Mouse (Mus musculus): Measurements from ENCODE around the gene 4930407I10Rik. TPM values are rescaled to one million over a fixed set of nuclear protein-coding genes. Genes with fewer than 3 reads are reported as not detected.

Gene 4930407I10Rik
- polyA plus RNA-seq, 1 experiment, result not detected

- Histone ChIP-seq H3K4me3 (ENCODE audit: insufficient read depth, low read length) (peak within 1 kb of the TSS; percentile 99), H3K4me1 (ENCODE audit: control insufficient read depth, insufficient read depth, low read length) (peaks cover 4% of the 10 kb centered on the region; the same call in 1 of the 2 replicates), H3K27ac (ENCODE audit: insufficient read depth, low read length) (0 out of 2 replicates have a peak within 1 kb of the TSS, but pooled peaks have one; percentile 41)
- TF ChIP-seq CTCF (IDR thresholded peaks at IDR 0.05; ENCODE audit: borderline replicate concordance, insufficient read depth, low read length) (no peak), POLR2A (IDR thresholded peaks at IDR 0.05; ENCODE audit: low read depth, low read length) (peak; percentile 85)
Measured at GRCm38 (mm10) chr15:82047080-82047883, 11.7 kb upstream of the 4930407I10Rik start, which contains the start of gene Snu13. TSS of gene Snu13 (minus strand) at chr15:82047598.

GRCm38 (mm10) chr15:82052544-82052943 lies 6.4 kb upstream of the 4930407I10Rik start:
- TF ChIP-seq CTCF (IDR thresholded peaks at IDR 0.05; ENCODE audit: borderline replicate concordance, insufficient read depth, low read length) (no peak), POLR2A (IDR thresholded peaks at IDR 0.05; ENCODE audit: low read depth, low read length) (no peak)
- H3K27ac ChIP-seq (ENCODE audit: insufficient read depth, low read length), result no peak overlapping the region
- no peak overlapping the region for H3K4me3 ChIP-seq (ENCODE audit: insufficient read depth, low read length)
- H3K4me1 ChIP-seq (ENCODE audit: control insufficient read depth, insufficient read depth, low read length), result no peaks in the 10 kb centered on the region

- TF ChIP-seq CTCF (IDR thresholded peaks at IDR 0.05; ENCODE audit: borderline replicate concordance, insufficient read depth, low read length), result no peak
- no peak for TF ChIP-seq POLR2A (IDR thresholded peaks at IDR 0.05; ENCODE audit: low read depth, low read length)
- Histone ChIP-seq H3K4me1 (ENCODE audit: control insufficient read depth, insufficient read depth, low read length) (no peaks in the 10 kb centered on the region), H3K27ac (ENCODE audit: insufficient read depth, low read length) (no peak overlapping the region), H3K4me3 (ENCODE audit: insufficient read depth, low read length) (no peak overlapping the region)
Measured at GRCm38 (mm10) chr15:82063909-82064308, 5.0 kb downstream of the 4930407I10Rik start.

- no peak overlapping the region for H3K27ac ChIP-seq (ENCODE audit: insufficient read depth, low read length)
- TF ChIP-seq CTCF (IDR thresholded peaks at IDR 0.05; ENCODE audit: borderline replicate concordance, insufficient read depth, low read length) (no peak), POLR2A (IDR thresholded peaks at IDR 0.05; ENCODE audit: low read depth, low read length) (no peak)
- no peak overlapping the region for H3K4me3 ChIP-seq (ENCODE audit: insufficient read depth, low read length)
- H3K4me1 ChIP-seq (ENCODE audit: control insufficient read depth, insufficient read depth, low read length), result no peaks in the 10 kb centered on the region
Measured at GRCm38 (mm10) chr15:82065511-82065910, 6.6 kb downstream of the 4930407I10Rik start.

GRCm38 (mm10) chr15:82069898-82070297 lies 10.9 kb downstream of the 4930407I10Rik start, which contains the start of gene Mei1:
TSS of gene Mei1 (plus strand) at chr15:82069996.
- H3K4me1 ChIP-seq (ENCODE audit: control insufficient read depth, insufficient read depth, low read length), result no peaks in the 10 kb centered on the region
- no peak within 1 kb of the TSS for H3K27ac ChIP-seq (ENCODE audit: insufficient read depth, low read length)
- no peak for TF ChIP-seq CTCF (IDR thresholded peaks at IDR 0.05; ENCODE audit: borderline replicate concordance, insufficient read depth, low read length)
- no peak for TF ChIP-seq POLR2A (IDR thresholded peaks at IDR 0.05; ENCODE audit: low read depth, low read length)
- H3K4me3 ChIP-seq (ENCODE audit: insufficient read depth, low read length), result no peak within 1 kb of the TSS

DNA sequence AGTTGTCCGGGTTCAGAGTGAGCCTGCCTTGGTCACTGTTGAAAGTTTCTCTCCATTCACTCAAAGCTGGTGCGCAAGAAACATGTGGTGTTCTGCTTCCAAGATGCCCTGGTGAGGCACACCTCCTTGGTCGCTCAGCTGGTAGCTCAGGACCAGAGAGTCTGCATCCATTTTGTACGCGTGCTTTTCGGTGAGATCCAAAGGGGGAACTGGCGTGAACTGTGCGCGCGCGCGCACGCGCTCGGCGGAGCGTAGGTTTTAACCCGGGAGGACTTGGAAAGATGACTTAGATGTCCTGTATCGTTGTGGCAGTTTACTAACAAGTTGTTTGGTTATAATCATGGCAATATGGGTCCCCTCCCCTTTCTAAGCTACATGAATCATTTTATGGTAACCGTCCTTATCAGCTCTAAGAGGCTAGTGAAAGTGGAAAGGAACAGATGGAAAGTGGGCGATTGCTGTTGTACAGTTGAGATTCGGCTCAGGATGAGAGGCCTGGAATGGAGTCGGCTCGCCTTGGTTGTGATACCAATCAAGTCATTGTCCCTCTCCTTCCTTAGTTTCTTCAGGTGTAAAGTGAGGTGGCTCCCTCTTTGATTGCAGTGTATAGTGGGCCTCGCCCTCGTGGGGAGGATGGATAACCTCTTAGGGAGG lies 13.0 kb downstream of the 4930407I10Rik start:
- TF ChIP-seq CTCF (IDR thresholded peaks at IDR 0.05; ENCODE audit: borderline replicate concordance, insufficient read depth, low read length) (no peak), POLR2A (IDR thresholded peaks at IDR 0.05; ENCODE audit: low read depth, low read length) (no peak)
- Histone ChIP-seq H3K4me1 (ENCODE audit: control insufficient read depth, insufficient read depth, low read length) (no peaks in the 10 kb centered on the region), H3K4me3 (ENCODE audit: insufficient read depth, low read length) (no peak overlapping the region), H3K27ac (ENCODE audit: insufficient read depth, low read length) (no peak overlapping the region)

- no peak overlapping the region for H3K27ac ChIP-seq (ENCODE audit: insufficient read depth, low read length)
- H3K4me1 ChIP-seq (ENCODE audit: control insufficient read depth, insufficient read depth, low read length), result no peaks in the 10 kb centered on the region
- TF ChIP-seq CTCF (IDR thresholded peaks at IDR 0.05; ENCODE audit: borderline replicate concordance, insufficient read depth, low read length) (no peak), POLR2A (IDR thresholded peaks at IDR 0.05; ENCODE audit: low read depth, low read length) (no peak)
- no peak overlapping the region for H3K4me3 ChIP-seq (ENCODE audit: insufficient read depth, low read length)
Measured at GRCm38 (mm10) chr15:82073490-82073889, 14.5 kb downstream of the 4930407I10Rik start.

GRCm38 (mm10) chr15:82079883-82080282 lies 20.9 kb downstream of the 4930407I10Rik start:
- TF ChIP-seq POLR2A (IDR thresholded peaks at IDR 0.05; ENCODE audit: low read depth, low read length) (no peak), CTCF (IDR thresholded peaks at IDR 0.05; ENCODE audit: borderline replicate concordance, insufficient read depth, low read length) (no peak)
- Histone ChIP-seq H3K27ac (ENCODE audit: insufficient read depth, low read length) (no peak overlapping the region), H3K4me1 (ENCODE audit: control insufficient read depth, insufficient read depth, low read length) (no peaks in the 10 kb centered on the region), H3K4me3 (ENCODE audit: insufficient read depth, low read length) (no peak overlapping the region)

DNA sequence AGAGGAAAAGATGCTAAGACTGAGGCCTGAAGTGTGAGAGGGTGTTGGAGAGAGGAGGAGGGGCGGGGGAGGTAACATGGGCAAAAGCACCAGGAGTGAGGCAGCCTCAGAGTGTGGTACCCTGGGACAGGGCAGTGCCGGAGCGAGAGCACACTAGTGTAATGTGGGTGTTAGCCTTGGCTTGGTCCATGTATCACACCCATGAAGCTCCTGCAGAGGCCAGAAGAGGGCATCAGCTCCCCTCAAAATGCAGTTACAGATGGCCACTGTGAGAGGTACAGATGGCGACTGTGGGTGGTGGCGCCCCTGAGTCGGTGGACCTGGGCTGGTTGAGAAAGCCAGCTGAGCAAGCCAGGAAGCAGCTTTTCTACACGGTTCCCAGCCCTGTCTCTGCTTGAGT lies 22.2 kb downstream of the 4930407I10Rik start:
- H3K4me1 ChIP-seq (ENCODE audit: control insufficient read depth, insufficient read depth, low read length), result no peaks in the 10 kb centered on the region
- H3K4me3 ChIP-seq (ENCODE audit: insufficient read depth, low read length), result no peak overlapping the region
- no peak overlapping the region for H3K27ac ChIP-seq (ENCODE audit: insufficient read depth, low read length)
- no peak for TF ChIP-seq POLR2A (IDR thresholded peaks at IDR 0.05; ENCODE audit: low read depth, low read length)
- peak; percentile 63; the same call in 1 of the 2 replicates for TF ChIP-seq CTCF (IDR thresholded peaks at IDR 0.05; ENCODE audit: borderline replicate concordance, insufficient read depth, low read length)

- TF ChIP-seq POLR2A (IDR thresholded peaks at IDR 0.05; ENCODE audit: low read depth, low read length) (no peak), CTCF (IDR thresholded peaks at IDR 0.05; ENCODE audit: borderline replicate concordance, insufficient read depth, low read length) (no peak)
- Histone ChIP-seq H3K4me3 (ENCODE audit: insufficient read depth, low read length) (no peak overlapping the region), H3K4me1 (ENCODE audit: control insufficient read depth, insufficient read depth, low read length) (no peaks in the 10 kb centered on the region), H3K27ac (ENCODE audit: insufficient read depth, low read length) (no peak overlapping the region)
Measured at GRCm38 (mm10) chr15:82085606-82086005, 26.7 kb downstream of the 4930407I10Rik start.

Measured in embryonic fibroblast, embryonic 13.5 days (primary cell).